Mouse (Mus musculus) thymus, adult 2 months (tissue): ENCODE results near the gene Ntrk3. TPM values are rescaled to one million over a fixed set of nuclear protein-coding genes. Genes with fewer than 3 reads are reported as not detected.
A peak's percentile ranks its signal among the peaks of the same experiment; 100 is the strongest.

Experiments
- DNase-seq: peaks from one replicate; pipeline ENCODE4 v3.0.0; 2021
- H3K27ac ChIP-seq: fragments of 200-500 bp; 2 replicates; pipeline ENCODE4 v1.5.1; 2012; ENCODE audit warnings: low read length, control low read depth; ENCODE audit not compliant: control insufficient read depth, insufficient read depth
- H3K27me3 ChIP-seq: fragments of 200-500 bp; 2 replicates; pipeline ENCODE4 v1.6.1; 2012; ENCODE audit warnings: mild to moderate bottlenecking, low read length, moderate library complexity, mixed read lengths; ENCODE audit not compliant: control insufficient read depth, insufficient read depth
- H3K36me3 ChIP-seq: fragments of 200-500 bp; 2 replicates; pipeline ENCODE4 v1.6.1; 2012; ENCODE audit warnings: mild to moderate bottlenecking, low read length, moderate library complexity; ENCODE audit not compliant: control insufficient read depth, insufficient read depth
- H3K4me1 ChIP-seq: fragments of 200-500 bp; replicated peaks from 2 replicates; pipeline ENCODE4 v1.6.1; 2012; ENCODE audit warnings: low read length; ENCODE audit not compliant: control insufficient read depth, insufficient read depth
- H3K4me3 ChIP-seq: fragments of 200-500 bp; 2 replicates; pipeline ENCODE4 v1.5.1; 2012; ENCODE audit warnings: mild to moderate bottlenecking, low read length, control low read depth, moderate library complexity; ENCODE audit not compliant: control insufficient read depth, insufficient read depth
- CTCF ChIP-seq: fragments of 200-500 bp; IDR thresholded peaks from 2 replicates; pipeline ENCODE4 v1.5.1; 2012; ENCODE audit warnings: mild to moderate bottlenecking, control low read depth, low read length, moderate library complexity, borderline replicate concordance; ENCODE audit not compliant: control insufficient read depth, poor library complexity, insufficient read depth; ENCODE audit errors: extremely low read depth
- POLR2A ChIP-seq: fragments of 200-500 bp; IDR thresholded peaks from 2 replicates; pipeline ENCODE4 v1.6.1; 2012; ENCODE audit warnings: mild to moderate bottlenecking, low read length, control low read depth, moderate library complexity; ENCODE audit not compliant: control insufficient read depth, poor library complexity, insufficient read depth; ENCODE audit errors: extremely low read depth
- WGBS: fragments of 180-500 bp; shearing (Covaris S2); methylation state at CpG from one replicate; pipeline ENCODE4 v1.1.7; 2018; 5-methylcytosine and 5-hydroxymethylcytosine counted together
- polyA plus RNA-seq: library from polyadenylated mRNA; depleted of rRNA; stranded (reverse); fragments of >200 nt; gene quantifications from 2 replicates; pipeline ENCODE4 v1.2.3, GENCODE M21; 2012

The Ntrk3 gene
- polyA plus RNA-seq, 1 experiment, result 54.7 TPM

GRCm38 (mm10) chr7:78702676-78703075 is 35.1 kb downstream of the Ntrk3 start:
- Histone ChIP-seq H3K36me3 (no peaks in the 10 kb centered on the region), H3K27ac (no peak overlapping the region), H3K4me3 (no peak overlapping the region), H3K4me1 (peaks cover 3% of the 10 kb centered on the region; the same call in 1 of the 2 replicates), H3K27me3 (no peaks in the 10 kb centered on the region)
- DNase-seq, result no peak
- TF ChIP-seq CTCF (no peak), POLR2A (no peak)
- WGBS, result 91% methylated on average over 6 of the region's 6 CpGs

DNA sequence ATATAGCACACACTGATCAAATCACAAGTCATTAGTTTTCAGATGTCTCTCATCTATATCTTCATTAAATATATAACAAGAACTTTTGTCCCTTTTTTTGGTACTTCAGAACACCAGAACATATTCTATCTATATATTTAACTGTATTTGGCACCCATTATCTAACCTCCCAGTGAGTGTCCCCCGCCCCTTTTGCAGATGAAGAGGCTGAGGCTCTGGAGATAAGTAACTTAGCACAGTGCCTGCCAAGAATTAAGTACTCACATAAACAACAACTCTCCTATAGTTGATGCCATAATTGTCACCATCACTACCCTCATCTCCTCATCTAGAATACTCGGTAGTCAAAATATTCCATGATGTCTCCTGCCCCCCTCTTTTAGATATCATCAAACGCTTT is 42.6 kb downstream of the Ntrk3 start:
- Histone ChIP-seq H3K4me3 (no peak overlapping the region), H3K27me3 (no peaks in the 10 kb centered on the region), H3K4me1 (0 out of 2 replicates have a peak, but pooled peaks cover 2% of the 10 kb centered on the region), H3K27ac (no peak overlapping the region), H3K36me3 (no peaks in the 10 kb centered on the region)
- TF ChIP-seq POLR2A (no peak), CTCF (no peak)
- DNase-seq, result no peak
- WGBS, result 95% methylated on average over 3 of the region's 3 CpGs

DNA sequence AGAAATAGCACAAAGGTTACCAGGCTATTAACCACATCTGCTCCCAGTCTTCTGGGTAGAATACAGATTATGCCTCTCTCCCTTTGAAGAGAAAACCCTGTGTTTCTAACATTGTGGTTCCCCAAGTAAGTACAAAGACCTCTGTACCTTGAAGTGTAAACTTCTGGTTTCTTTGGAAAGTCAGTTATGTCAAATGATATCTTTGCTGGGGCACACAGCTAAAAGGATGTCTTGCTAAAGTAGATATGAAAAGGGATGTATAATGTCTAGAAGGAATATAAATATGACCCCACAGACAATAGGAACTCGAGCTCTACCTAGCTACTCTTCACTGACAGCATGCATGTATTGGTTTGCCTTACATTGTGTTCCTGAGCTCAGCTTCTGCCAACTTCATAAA is 44.7 kb downstream of the Ntrk3 start:
- Histone ChIP-seq H3K27me3 (no peaks in the 10 kb centered on the region), H3K4me3 (no peak overlapping the region), H3K4me1 (0 out of 2 replicates have a peak, but pooled peaks cover 2% of the 10 kb centered on the region), H3K36me3 (no peaks in the 10 kb centered on the region), H3K27ac (no peak overlapping the region)
- WGBS, result 0% methylated on average over 1 of the region's 1 CpGs
- TF ChIP-seq CTCF, result no peak
- TF ChIP-seq POLR2A, result no peak
- DNase-seq, result no peak

- Histone ChIP-seq H3K4me3 (no peak overlapping the region), H3K27ac (no peak overlapping the region), H3K4me1 (peaks cover 5% of the 10 kb centered on the region; the same call in 1 of the 2 replicates), H3K27me3 (no peaks in the 10 kb centered on the region), H3K36me3 (no peaks in the 10 kb centered on the region)
- 91% methylated on average over 3 of the region's 3 CpGs for WGBS
- DNase-seq, result no peak
- no peak for TF ChIP-seq CTCF
- no peak for TF ChIP-seq POLR2A
These were observed 46.9 kb downstream of the Ntrk3 start for GRCm38 (mm10) chr7:78690956-78691355.

GRCm38 (mm10) chr7:78684943-78685342 is 52.9 kb downstream of the Ntrk3 start:
- no peaks in the 10 kb centered on the region for H3K36me3 ChIP-seq
- H3K4me3 ChIP-seq, result no peak overlapping the region
- no peak for DNase-seq
- H3K27ac ChIP-seq, result no peak overlapping the region
- 6% methylated on average over 6 of the region's 6 CpGs for WGBS
- no peaks in the 10 kb centered on the region for H3K27me3 ChIP-seq
- TF ChIP-seq POLR2A (no peak), CTCF (no peak)
- H3K4me1 ChIP-seq, result peaks cover 17% of the 10 kb centered on the region

- H3K27ac ChIP-seq, result no peak overlapping the region
- no peaks in the 10 kb centered on the region for H3K27me3 ChIP-seq
- no peak overlapping the region for H3K4me3 ChIP-seq
- no peak for DNase-seq
- H3K4me1 ChIP-seq, result peaks cover 19% of the 10 kb centered on the region
- no peak for TF ChIP-seq CTCF
- TF ChIP-seq POLR2A, result no peak
- H3K36me3 ChIP-seq, result no peaks in the 10 kb centered on the region
- WGBS, result 93% methylated on average over 2 of the region's 2 CpGs
These were observed 56.9 kb downstream of the Ntrk3 start for GRCm38 (mm10) chr7:78680871-78681270.

DNA sequence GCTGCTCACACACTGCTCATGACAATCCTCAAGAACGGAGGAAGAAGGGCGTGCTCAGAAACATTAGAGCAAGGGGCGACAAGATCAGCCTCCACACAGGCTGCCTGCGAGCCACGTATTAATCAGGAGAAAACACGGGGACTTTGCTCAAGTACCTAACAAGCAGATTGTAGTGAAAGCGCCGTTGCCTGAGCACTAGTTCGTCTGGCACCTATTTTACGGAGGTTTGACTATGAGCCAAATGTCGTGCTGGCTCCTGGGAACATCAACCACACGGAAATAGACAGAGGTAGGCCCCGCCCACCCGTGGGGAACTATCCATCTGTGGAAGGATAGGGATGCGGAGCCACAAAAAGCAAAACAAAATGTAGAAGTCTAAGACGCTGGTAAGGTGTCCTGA is 68.4 kb downstream of the Ntrk3 start:
- no peak overlapping the region for H3K4me3 ChIP-seq
- no peak for DNase-seq
- no peaks in the 10 kb centered on the region for H3K36me3 ChIP-seq
- H3K4me1 ChIP-seq, result peaks cover 5% of the 10 kb centered on the region
- H3K27ac ChIP-seq, result no peak overlapping the region; the same call in 1 of the 2 replicates
- H3K27me3 ChIP-seq, result no peaks in the 10 kb centered on the region
- 96% methylated on average over 16 of the region's 16 CpGs for WGBS
- TF ChIP-seq POLR2A (no peak), CTCF (no peak)

GRCm38 (mm10) chr7:78668916-78669315 is 68.9 kb downstream of the Ntrk3 start:
- WGBS, result 88% methylated on average over 6 of the region's 6 CpGs
- peak; percentile 39 for DNase-seq
- no peaks in the 10 kb centered on the region for H3K27me3 ChIP-seq

More at GRCm38 (mm10) chr7:78668916-78669315, 68.9 kb downstream of the Ntrk3 start:
- TF ChIP-seq POLR2A, result no peak
- TF ChIP-seq CTCF, result no peak
- H3K4me3 ChIP-seq, result no peak overlapping the region
- H3K4me1 ChIP-seq, result peaks cover 5% of the 10 kb centered on the region
- H3K36me3 ChIP-seq, result no peaks in the 10 kb centered on the region
- no peak overlapping the region for H3K27ac ChIP-seq
